Mouse (Mus musculus): ENCODE results near the gene Lingo1.

DNA sequence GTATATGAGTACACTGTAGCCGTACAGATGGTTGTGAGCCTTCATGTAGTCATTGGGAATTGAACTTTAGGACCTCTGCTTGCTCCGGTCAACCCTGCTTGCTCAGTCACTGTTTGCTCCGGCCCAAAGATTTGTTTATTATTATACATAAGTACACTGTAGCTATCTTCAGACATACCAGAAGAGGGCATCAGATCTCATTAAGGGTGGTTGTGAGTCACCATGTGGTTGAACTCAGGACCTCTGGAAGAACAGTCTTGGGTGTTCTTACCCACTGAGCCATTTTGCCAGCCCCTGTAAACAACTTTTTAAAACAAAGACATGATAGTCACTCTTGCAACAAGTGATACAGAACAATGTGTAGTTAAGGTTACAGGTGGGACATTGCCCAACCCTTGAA lies 35.6 kb upstream of the Lingo1 start:
- TF ChIP-seq CTCF (IDR thresholded peaks at IDR 0.05; ENCODE audit: low read depth, low read length), result no peak
- TF ChIP-seq POLR2AphosphoS5 (IDR thresholded peaks at IDR 0.05; ENCODE audit: insufficient replicate concordance, low read depth, low read length), result no peak
- TF ChIP-seq GATA2 (IDR thresholded peaks at IDR 0.05; ENCODE audit: borderline replicate concordance, low read depth, low read length), result no peak
- no peak for TF ChIP-seq TAL1 (conservative IDR thresholded peaks at IDR 0.05; ENCODE audit: low read depth, low read length)
- no peak for TF ChIP-seq GATA1 (IDR thresholded peaks at IDR 0.05; ENCODE audit: borderline replicate concordance, low read length)

All from G1E (cell line).